Mouse (Mus musculus) kidney, adult 2 months (tissue): ENCODE measurements around the gene Gimap8.

ENCODE experiments used
- CTCF ChIP-seq: fragments of 200-500 bp; conservative IDR thresholded peaks from 2 replicates; pipeline ENCODE4 v1.5.1; 2011; ENCODE audit warnings: low read depth, mild to moderate bottlenecking, control low read depth, low read length, moderate library complexity, mixed read lengths; ENCODE audit not compliant: insufficient read depth, insufficient read length
- POLR2A ChIP-seq: fragments of 200-500 bp; IDR thresholded peaks from one replicate; pipeline ENCODE4 v1.6.1; 2011; ENCODE audit warnings: low read depth, low read length, control low read depth

- TF ChIP-seq POLR2A (no peak), CTCF (no peak)
These were observed 10.5 kb upstream of the Gimap8 start for GRCm38 (mm10) chr6:48636515-48636914.
